Mouse (Mus musculus): ENCODE data around the gene Hmgb1.

GRCm38 (mm10) chr5:149209328-149209727, 25.0 kb upstream of the Hmgb1 start:
- no peak for TF ChIP-seq CTCF (conservative IDR thresholded peaks at IDR 0.05; ENCODE audit: insufficient read depth, insufficient read length, low read depth, low read length)
- no peak for TF ChIP-seq POLR2A (IDR thresholded peaks at IDR 0.05; ENCODE audit: low read depth, low read length)

All from kidney, adult 2 months (tissue).